Mouse (Mus musculus) brain, embryonic 14.5 days (tissue): ENCODE measurements at regions not wholly inside any gene's neighbourhood (a gene's known extent, or its start where the extent isn't known, plus 50 kb on each side); places are given as distances from the start of the nearest gene placed in this dataset.

Experiments
- DNase-seq: peaks from one replicate; pipeline ENCODE4 v3.0.0-alpha.2; 2011; ENCODE audit warnings: low read depth
- CTCF ChIP-seq: fragments of 200-500 bp; IDR thresholded peaks from 2 replicates; pipeline ENCODE4 v1.5.1; 2012; ENCODE audit warnings: inconsistent platforms, mild to moderate bottlenecking, moderate library complexity, borderline replicate concordance; ENCODE audit not compliant: insufficient read depth, insufficient read length; ENCODE audit errors: extremely low read depth
- POLR2A ChIP-seq: fragments of 200-500 bp; IDR thresholded peaks from 2 replicates; pipeline ENCODE4 v1.6.1; 2012; ENCODE audit warnings: mild to moderate bottlenecking, inconsistent platforms, borderline replicate concordance; ENCODE audit not compliant: poor library complexity, insufficient read depth, insufficient read length, severe bottlenecking; ENCODE audit errors: extremely low read depth

GRCm38 (mm10) chr13:52070731-52071663 lies 224.5 kb downstream of the Gadd45g start:
- TF ChIP-seq POLR2A (no peak), CTCF (no peak)
- DNase-seq = no peak

- TF ChIP-seq POLR2A = no peak
- no peak for TF ChIP-seq CTCF
- peak; percentile 55 for DNase-seq
Measured at GRCm38 (mm10) chr13:52077616-52078015, 231.1 kb downstream of the Gadd45g start.

- no peak for DNase-seq
- TF ChIP-seq CTCF (no peak), POLR2A (no peak)
Measured at GRCm38 (mm10) chr13:52078561-52078960, 232.1 kb downstream of the Gadd45g start.

- DNase-seq = peak; percentile 27
- TF ChIP-seq POLR2A (no peak), CTCF (no peak)
Measured at GRCm38 (mm10) chr13:52079678-52080246, 233.3 kb downstream of the Gadd45g start.

GRCm38 (mm10) chr13:52083601-52084455 lies 237.3 kb downstream of the Gadd45g start:
- TF ChIP-seq CTCF (no peak), POLR2A (no peak)
- no peak for DNase-seq

- DNase-seq = no peak
- no peak for TF ChIP-seq POLR2A
Measured at GRCm38 (mm10) chr13:52085110-52085509, 238.6 kb downstream of the Gadd45g start.

GRCm38 (mm10) chr13:52088319-52088718 lies 241.8 kb downstream of the Gadd45g start:
- TF ChIP-seq CTCF (no peak), POLR2A (no peak)
- DNase-seq = no peak

GRCm38 (mm10) chr13:52090365-52090764 lies 243.9 kb downstream of the Gadd45g start:
- no peak for TF ChIP-seq CTCF

GRCm38 (mm10) chr13:52094785-52095184 lies 248.3 kb downstream of the Gadd45g start:
- TF ChIP-seq CTCF = no peak
- no peak for TF ChIP-seq POLR2A
- DNase-seq = no peak

More at GRCm38 (mm10) chr13:52090365-52090764, 243.9 kb downstream of the Gadd45g start:
- peak; percentile 26 for DNase-seq

GRCm38 (mm10) chr13:52096506-52096905 lies 250.0 kb downstream of the Gadd45g start:
- TF ChIP-seq POLR2A (no peak), CTCF (no peak)
- DNase-seq = no peak

- DNase-seq = peak; percentile 17
- TF ChIP-seq CTCF = no peak
- no peak for TF ChIP-seq POLR2A
Measured at GRCm38 (mm10) chr13:52105989-52106642, 259.6 kb downstream of the Gadd45g start.
